Mouse (Mus musculus) kidney, adult 18-20 months (tissue): ENCODE measurements around the gene Ccdc189.
"Not testable (repeated sequence)": the region's sequence is repeated elsewhere in the genome, so short reads cannot be mapped to it uniquely, and the experiment has no call there.

Source experiments
- DNase-seq: peaks from one replicate; pipeline ENCODE4 v3.0.0; 2021

Ccdc189 gene

DNA sequence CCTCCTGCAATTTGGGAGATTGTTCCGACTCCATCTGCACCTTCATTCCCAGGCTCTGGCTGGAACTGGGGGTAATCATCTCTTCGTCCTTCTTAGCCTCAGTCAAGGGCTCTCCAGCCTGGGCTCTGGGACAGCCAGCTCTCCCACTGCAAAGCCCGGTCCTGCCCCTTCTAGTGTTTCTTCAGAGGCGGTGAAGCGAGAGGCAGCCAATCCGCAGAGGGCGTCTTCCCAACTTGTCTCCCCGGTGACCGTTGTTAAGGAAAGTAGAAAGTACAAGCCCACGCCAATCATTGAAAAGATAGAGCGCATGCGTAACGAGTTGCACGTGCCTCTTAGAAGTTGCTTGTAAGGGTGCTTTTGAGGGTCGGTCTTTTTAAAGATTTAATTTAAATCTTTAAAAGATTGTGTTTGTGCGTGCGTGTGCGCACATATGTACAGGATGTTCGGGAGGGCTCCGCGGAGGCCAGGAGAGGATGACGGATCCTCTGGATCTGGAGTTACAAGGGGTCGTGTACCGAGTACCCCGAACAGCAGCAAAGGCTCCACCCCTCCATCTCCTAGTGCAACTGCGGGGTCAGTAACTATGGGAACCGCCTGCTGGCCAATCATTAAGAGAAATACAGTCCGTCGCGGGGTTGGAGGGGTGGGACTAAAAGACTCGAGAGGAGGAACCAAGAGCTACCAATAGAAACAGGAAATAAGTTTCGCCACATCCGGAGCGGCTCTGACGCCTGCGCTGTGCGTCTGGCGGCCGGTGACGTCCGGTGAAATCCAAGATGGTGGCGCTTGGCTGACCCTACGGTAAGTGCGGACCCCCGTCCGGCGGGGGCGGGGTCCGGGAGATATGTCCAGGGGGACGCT lies at the start of gene Ccdc189, which contains the start of gene Rnf40:
TSS of gene Ccdc189 (minus strand) at position 585 of the 861 bp plus-strand sequence.
TSS of gene Rnf40 (plus strand) at position 757 of the 861 bp plus-strand sequence.
- DNase-seq = peak; percentile 94

GRCm38 (mm10) chr7:127636963-127637362 lies 48.6 kb upstream of the Ccdc189 start:
- DNase-seq = peak; percentile 75

DNA sequence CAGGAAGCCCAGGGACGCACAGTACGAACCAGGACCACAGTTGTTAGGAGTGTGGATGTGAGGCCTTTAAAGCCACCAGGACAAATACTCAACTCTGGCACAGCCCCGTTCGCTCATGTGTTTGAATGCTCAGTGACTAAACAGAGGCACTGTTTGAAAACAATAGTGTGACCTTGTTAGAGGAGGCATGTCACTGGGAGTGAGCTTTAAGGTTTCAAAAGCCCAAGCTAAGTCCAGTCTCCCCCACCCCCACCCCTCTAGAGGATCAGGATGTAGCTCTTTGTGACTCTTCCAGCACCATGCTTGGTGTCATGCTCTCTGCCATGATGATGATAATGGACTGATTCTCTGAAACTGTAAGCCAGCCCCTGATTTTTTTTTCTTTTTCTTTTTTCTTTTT lies 43.0 kb upstream of the Ccdc189 start:
- no peak for DNase-seq

- DNase-seq = no peak
These were observed 40.3 kb upstream of the Ccdc189 start for GRCm38 (mm10) chr7:127628646-127629045.

DNA sequence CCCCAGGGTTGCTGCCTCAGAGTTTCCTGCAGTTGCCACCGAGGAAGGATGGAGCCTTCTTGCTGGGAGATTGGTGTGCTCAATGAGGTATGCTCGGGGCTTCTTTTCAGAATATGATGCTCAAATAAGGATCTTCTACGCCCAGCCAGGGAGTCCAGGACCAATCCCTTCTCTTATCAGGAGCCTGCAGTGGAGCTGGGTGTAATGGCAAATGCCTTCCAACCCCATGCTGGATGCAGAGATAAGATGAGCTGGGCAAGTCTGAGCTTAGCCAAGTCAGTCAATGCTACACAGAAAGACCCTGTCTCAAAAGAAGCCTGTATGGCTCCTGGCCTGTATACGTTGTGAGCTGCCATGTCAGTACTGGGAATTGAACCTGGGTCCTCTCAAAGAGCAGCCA lies 38.1 kb upstream of the Ccdc189 start:
- no peak for DNase-seq

GRCm38 (mm10) chr7:127626039-127626438 lies 37.6 kb upstream of the Ccdc189 start:
- no peak for DNase-seq

GRCm38 (mm10) chr7:127618402-127618801 lies 30.0 kb upstream of the Ccdc189 start:
- not testable (repeated sequence) for DNase-seq

DNA sequence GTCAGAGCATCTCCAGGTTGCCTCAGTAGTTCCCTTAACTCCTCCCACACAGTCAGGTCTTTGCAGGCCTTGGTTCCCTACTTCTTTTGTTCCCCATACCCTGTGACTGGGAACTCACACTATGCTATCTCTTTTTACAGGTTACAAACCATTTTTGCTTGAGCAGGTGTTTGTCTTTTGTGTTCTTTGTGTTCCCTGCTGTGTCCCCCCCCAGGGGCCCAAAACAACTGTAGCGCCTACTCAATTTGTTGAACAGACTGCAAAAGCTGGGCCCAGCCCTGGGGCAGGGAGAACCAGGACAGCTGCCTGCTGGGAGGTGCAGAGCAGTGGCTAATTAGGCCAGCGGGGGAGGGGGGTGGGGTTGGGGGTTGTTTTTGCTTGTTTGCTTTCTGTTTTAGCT lies 29.6 kb upstream of the Ccdc189 start:
- no peak for DNase-seq

DNA sequence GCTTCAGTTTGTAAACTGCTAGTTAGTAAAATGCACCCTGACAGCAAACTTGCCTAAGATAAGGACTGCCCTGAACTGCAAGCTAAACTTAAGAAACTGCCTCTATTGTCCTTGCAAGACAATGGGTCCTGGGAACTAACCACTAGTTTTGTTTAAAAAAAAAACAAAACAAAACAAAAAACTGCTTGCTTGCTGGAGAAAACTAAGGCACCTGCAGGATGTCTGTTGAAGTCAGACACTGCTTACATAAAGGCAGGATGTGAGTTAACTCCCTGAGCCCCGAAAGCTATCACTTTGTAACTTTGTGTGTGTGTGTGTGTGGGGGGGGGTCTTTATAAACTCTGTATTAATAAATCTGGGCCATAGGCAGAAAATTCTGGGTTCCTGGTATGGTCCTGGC lies 28.5 kb upstream of the Ccdc189 start:
- DNase-seq = no peak

GRCm38 (mm10) chr7:127616336-127616735 lies 27.9 kb upstream of the Ccdc189 start:
- DNase-seq = no peak

GRCm38 (mm10) chr7:127614891-127615843 lies 26.8 kb upstream of the Ccdc189 start, which contains the start of gene Zfp629:
Gene Zfp629, minus strand, starts transcription at chr7:127615797.
- peak; percentile 83 for DNase-seq

DNA sequence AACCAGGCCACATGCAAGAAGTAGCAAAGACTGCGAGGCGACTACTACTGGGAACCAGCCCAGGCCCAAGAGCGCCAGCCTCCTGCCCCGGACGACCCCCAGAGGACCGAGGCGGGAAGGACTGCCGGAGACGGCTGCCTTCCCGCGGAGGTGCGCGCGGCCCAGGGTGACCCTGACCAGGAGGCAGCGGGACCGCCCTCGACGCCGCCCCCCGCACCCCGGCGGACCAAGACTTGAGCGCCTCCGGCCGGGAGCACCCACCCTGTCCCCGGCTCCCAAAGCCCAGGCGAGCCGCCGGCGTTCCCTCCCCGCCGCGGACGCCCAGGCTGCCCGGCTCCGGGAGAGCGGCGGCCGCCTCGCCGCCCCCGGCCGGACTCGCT lies 26.1 kb upstream of the Ccdc189 start:
- peak; percentile 78 for DNase-seq

DNA sequence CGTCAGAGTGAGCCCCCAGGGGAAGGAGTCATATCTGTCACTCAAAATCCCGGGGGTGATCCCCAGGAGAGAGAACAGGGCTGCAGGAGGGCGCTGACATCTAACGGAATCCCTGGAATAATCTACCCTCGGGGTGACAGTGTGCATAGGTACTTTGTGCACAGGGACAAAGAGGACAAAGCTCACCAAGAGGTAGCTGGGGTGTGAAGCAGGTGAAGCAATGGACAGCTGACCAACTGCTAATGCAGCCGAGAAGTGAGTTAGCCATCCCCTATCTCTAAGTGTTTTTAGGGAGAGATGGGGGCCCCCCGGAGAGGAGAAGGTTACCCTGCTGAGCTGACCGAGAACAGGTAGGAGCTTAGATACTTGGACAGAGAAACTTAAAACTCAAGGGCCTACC lies 25.7 kb upstream of the Ccdc189 start:
- no peak for DNase-seq

DNA sequence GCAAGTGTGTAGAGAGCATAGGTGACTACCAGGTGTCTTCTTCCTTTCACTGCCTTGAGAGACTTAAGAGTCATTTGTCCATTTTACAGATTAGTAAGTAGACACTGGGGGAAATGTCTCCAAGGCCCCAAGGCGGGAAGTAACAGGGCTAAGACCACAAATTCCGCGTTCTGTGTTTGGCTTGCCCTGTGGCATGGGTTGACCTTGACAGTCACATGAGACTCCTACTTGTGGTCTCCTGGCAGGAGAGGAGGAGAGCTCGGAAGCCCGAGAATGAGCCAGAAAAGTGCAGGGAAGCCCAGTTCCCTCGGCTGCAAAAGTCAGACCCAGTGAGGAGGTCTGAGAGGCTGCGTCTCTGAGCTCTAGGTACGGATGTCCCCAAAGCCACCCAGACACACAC lies 25.1 kb upstream of the Ccdc189 start:
- peak; percentile 51 for DNase-seq

GRCm38 (mm10) chr7:127611561-127611960 lies 23.2 kb upstream of the Ccdc189 start:
- DNase-seq = no peak

- no peak for DNase-seq
These were observed 22.6 kb upstream of the Ccdc189 start for GRCm38 (mm10) chr7:127611011-127611410.

DNA sequence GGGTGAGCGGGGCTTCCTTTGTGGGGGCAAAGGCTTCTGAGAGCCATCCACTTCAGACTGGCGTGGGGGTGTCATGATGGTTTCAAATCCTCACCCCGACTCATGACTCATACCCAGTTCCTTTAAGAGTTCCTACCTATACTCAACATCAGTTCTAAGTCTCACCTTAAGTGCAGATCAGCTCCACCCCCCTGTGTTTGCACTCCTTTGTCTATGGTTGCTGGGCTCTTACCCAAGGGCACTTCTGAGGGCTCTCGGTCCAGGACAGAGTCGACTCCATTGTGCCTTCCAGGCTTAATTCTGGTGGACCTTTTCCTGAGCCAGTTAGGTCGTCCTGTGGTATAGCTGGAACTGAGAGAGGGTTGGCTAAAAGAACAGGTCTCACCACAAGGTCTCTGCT lies 18.8 kb upstream of the Ccdc189 start:
- DNase-seq = no peak

- DNase-seq = no peak
These were observed 15.9 kb upstream of the Ccdc189 start for GRCm38 (mm10) chr7:127604256-127604655.

GRCm38 (mm10) chr7:127602903-127603302 lies 14.5 kb upstream of the Ccdc189 start:
- DNase-seq = no peak

DNA sequence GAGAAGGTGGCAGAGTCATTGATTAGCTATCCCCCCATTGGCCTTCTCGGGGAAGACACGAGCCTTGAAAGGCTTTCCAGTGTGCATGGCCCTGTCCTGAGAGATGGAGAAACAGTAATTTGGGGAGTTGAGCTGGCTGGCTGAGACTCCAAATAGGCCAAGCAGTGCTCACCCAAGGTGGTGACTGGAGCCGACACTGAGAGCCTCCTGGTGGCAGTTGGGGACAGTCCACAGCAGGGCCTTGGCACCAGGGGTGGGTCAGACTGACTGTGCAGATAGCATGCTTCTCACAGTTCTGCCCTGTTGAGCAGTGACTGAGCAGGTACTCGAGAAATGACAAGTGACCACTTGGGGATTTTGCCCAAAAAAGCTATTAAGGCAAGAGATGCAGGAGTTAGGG lies 13.3 kb upstream of the Ccdc189 start:
- no peak for DNase-seq

DNA sequence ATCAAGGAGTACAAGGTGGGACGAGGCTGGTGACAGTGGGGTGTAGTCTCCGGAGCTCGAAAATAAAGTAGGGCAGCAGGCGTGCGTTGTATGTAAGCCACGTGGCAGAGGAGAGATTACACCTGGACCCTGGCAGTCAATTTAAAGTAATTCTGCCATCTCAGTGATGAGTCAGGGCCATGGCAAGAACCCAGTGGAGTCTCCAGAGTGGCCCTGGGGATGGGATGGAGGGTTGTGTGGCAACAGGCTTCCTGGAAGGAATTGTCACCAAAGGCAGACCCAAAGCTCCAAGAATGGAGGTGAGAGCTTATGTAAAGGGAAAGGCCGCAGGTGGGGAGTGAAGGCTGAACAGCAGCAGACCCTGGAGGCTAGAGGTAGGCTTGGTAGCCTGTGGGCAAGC lies 12.2 kb upstream of the Ccdc189 start:
- no peak for DNase-seq

DNA sequence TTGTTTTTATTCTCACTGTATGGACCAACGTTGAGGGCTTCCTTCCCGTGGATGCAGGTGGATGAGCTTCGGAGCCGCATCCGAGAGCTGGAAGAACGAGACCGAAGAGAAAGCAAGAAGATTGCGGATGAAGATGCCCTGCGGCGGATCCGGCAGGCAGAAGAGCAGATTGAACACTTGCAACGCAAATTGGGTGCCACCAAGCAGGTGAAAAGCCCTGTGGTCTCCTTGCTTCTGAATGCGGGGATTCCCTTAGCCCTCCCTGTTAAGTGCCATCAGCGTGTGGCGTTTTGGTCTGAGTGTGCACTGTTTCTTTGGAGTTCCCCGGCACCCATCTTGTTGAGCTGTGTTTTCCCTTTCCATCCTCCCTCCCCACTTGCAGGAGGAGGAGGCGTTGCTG lies 8.4 kb upstream of the Ccdc189 start:
- no peak for DNase-seq

DNA sequence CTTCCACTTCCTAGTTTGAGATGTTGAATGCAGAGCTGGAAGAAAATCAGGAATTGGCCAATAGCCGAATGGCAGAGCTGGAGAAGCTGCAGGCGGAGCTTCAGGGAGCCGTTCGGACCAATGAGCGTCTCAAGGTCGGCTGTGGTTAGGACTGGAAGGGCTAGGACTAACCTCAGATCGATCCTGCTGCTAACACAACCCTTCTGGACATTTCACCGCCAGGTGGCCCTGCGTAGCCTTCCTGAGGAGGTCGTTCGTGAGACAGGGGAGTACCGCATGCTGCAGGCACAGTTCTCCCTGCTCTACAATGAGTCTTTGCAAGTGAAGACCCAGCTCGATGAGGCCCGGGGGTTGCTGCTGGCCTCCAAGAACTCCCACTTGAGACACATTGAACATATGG lies 4.2 kb upstream of the Ccdc189 start:
- no peak for DNase-seq

DNA sequence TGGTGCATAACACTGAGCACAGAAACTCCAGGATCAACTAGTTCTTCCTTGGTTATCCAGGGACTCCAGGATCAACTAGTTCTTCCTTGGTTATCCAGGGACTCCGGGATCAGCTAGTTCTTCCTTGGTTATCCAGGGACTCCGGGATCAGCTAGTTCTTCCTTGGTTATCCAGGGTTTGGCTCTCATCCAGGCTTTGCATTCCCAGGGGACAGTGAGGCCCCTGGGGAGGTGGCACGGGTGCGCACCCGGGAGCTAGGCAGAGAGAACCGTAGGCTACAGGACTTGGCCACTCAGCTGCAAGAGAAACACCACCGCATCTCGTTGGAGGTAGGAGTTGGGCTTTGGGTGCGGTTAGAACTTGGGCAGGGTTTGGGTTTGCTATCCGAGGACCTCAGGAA lies 2.7 kb upstream of the Ccdc189 start:
- DNase-seq = no peak
